Mouse (Mus musculus): ENCODE measurements around the gene Hao2. TPM values are rescaled to one million over a fixed set of nuclear protein-coding genes. Genes with fewer than 3 reads are reported as not detected.

Gene Hao2
- polyA plus RNA-seq, 1 experiment from 2014 or later, result not detected

- H3K9ac ChIP-seq (replicated peaks; ENCODE audit: low read length), result no peak overlapping the region
- no peaks in the 10 kb centered on the region for H3K4me1 ChIP-seq (ENCODE audit: control insufficient read depth, insufficient read depth, low read length)
- H3K9me3 ChIP-seq (ENCODE audit: control insufficient read depth, low read length), result no peaks in the 10 kb centered on the region
- ATAC-seq (ENCODE audit: low FRiP score, low TSS enrichment) (no peak), DNase-seq (no peak)
- H3K27ac ChIP-seq (replicated peaks; ENCODE audit: low read depth, low read length), result no peak overlapping the region
- H3K36me3 ChIP-seq (ENCODE audit: control insufficient read depth, insufficient read depth, low read length), result no peaks in the 10 kb centered on the region
- H3K4me2 ChIP-seq (ENCODE audit: low read length), result no peak overlapping the region
- no peak overlapping the region for H3K4me3 ChIP-seq (replicated peaks; ENCODE audit: low read depth, low read length)
- no peaks in the 10 kb centered on the region for H3K27me3 ChIP-seq (ENCODE audit: control insufficient read depth, insufficient read depth, low read length)
- 88% methylated on average over 3 of the region's 3 CpGs for WGBS
Measured at GRCm38 (mm10) chr3:98853051-98853450, 40.0 kb downstream of the Hao2 start.

- Histone ChIP-seq H3K36me3 (ENCODE audit: control insufficient read depth, insufficient read depth, low read length) (no peaks in the 10 kb centered on the region), H3K27me3 (ENCODE audit: control insufficient read depth, insufficient read depth, low read length) (no peaks in the 10 kb centered on the region), H3K9me3 (ENCODE audit: control insufficient read depth, low read length) (no peaks in the 10 kb centered on the region), H3K9ac (replicated peaks; ENCODE audit: low read length) (no peak overlapping the region), H3K4me1 (ENCODE audit: control insufficient read depth, insufficient read depth, low read length) (no peaks in the 10 kb centered on the region), H3K4me2 (ENCODE audit: low read length) (no peak overlapping the region), H3K4me3 (replicated peaks; ENCODE audit: low read depth, low read length) (no peak overlapping the region), H3K27ac (replicated peaks; ENCODE audit: low read depth, low read length) (no peak overlapping the region)
- 86% methylated on average over 6 of the region's 6 CpGs for WGBS
- DNase-seq (no peak), ATAC-seq (ENCODE audit: low FRiP score, low TSS enrichment) (no peak)
Measured at GRCm38 (mm10) chr3:98852631-98853030, 40.4 kb downstream of the Hao2 start.

GRCm38 (mm10) chr3:98851853-98852252 is 41.2 kb downstream of the Hao2 start:
- Histone ChIP-seq H3K4me3 (replicated peaks; ENCODE audit: low read depth, low read length) (no peak overlapping the region), H3K4me2 (ENCODE audit: low read length) (no peak overlapping the region), H3K27me3 (ENCODE audit: control insufficient read depth, insufficient read depth, low read length) (no peaks in the 10 kb centered on the region), H3K27ac (replicated peaks; ENCODE audit: low read depth, low read length) (no peak overlapping the region), H3K4me1 (ENCODE audit: control insufficient read depth, insufficient read depth, low read length) (no peaks in the 10 kb centered on the region), H3K9me3 (ENCODE audit: control insufficient read depth, low read length) (no peaks in the 10 kb centered on the region), H3K9ac (replicated peaks; ENCODE audit: low read length) (no peak overlapping the region), H3K36me3 (ENCODE audit: control insufficient read depth, insufficient read depth, low read length) (no peaks in the 10 kb centered on the region)
- 77% methylated on average over 2 of the region's 2 CpGs for WGBS
- no peak for DNase-seq
- no peak for ATAC-seq (ENCODE audit: low FRiP score, low TSS enrichment)

GRCm38 (mm10) chr3:98850262-98850661 is 42.8 kb downstream of the Hao2 start:
- DNase-seq (no peak), ATAC-seq (ENCODE audit: low FRiP score, low TSS enrichment) (no peak)
- H3K27me3 ChIP-seq (ENCODE audit: control insufficient read depth, insufficient read depth, low read length), result no peaks in the 10 kb centered on the region
- no peak overlapping the region for H3K27ac ChIP-seq (replicated peaks; ENCODE audit: low read depth, low read length)
- H3K4me1 ChIP-seq (ENCODE audit: control insufficient read depth, insufficient read depth, low read length), result no peaks in the 10 kb centered on the region
- H3K4me3 ChIP-seq (replicated peaks; ENCODE audit: low read depth, low read length), result no peak overlapping the region
- H3K9me3 ChIP-seq (ENCODE audit: control insufficient read depth, low read length), result no peaks in the 10 kb centered on the region
- H3K4me2 ChIP-seq (ENCODE audit: low read length), result no peak overlapping the region
- 81% methylated on average over 5 of the region's 5 CpGs for WGBS
- no peaks in the 10 kb centered on the region for H3K36me3 ChIP-seq (ENCODE audit: control insufficient read depth, insufficient read depth, low read length)
- no peak overlapping the region for H3K9ac ChIP-seq (replicated peaks; ENCODE audit: low read length)

GRCm38 (mm10) chr3:98848898-98849297 is 44.1 kb downstream of the Hao2 start:
- no peak overlapping the region for H3K4me2 ChIP-seq (ENCODE audit: low read length)
- no peaks in the 10 kb centered on the region for H3K4me1 ChIP-seq (ENCODE audit: control insufficient read depth, insufficient read depth, low read length)
- DNase-seq, result no peak
- 95% methylated on average over 1 of the region's 1 CpGs for WGBS
- no peak overlapping the region for H3K4me3 ChIP-seq (replicated peaks; ENCODE audit: low read depth, low read length)
- H3K9ac ChIP-seq (replicated peaks; ENCODE audit: low read length), result no peak overlapping the region
- H3K27me3 ChIP-seq (ENCODE audit: control insufficient read depth, insufficient read depth, low read length), result no peaks in the 10 kb centered on the region
- no peak for ATAC-seq (ENCODE audit: low FRiP score, low TSS enrichment)
- no peaks in the 10 kb centered on the region for H3K36me3 ChIP-seq (ENCODE audit: control insufficient read depth, insufficient read depth, low read length)
- H3K9me3 ChIP-seq (ENCODE audit: control insufficient read depth, low read length), result no peaks in the 10 kb centered on the region
- no peak overlapping the region for H3K27ac ChIP-seq (replicated peaks; ENCODE audit: low read depth, low read length)

Other genes with a start within 250 kb of the Hao2 start
- gene Hsd3b2, start 168.7 kb downstream of the Hao2 start, polyA plus RNA-seq (2014; fragmentation: Nextera tagmentation; extraction: Ambion mirVana), result not detected in 2 replicates
- 0.45 and 0.57 TPM in 2 replicates for gene Hsd3b3, start 130.1 kb downstream of the Hao2 start, polyA plus RNA-seq (2014; fragmentation: Nextera tagmentation; extraction: Ambion mirVana)
- gene Hsd3b6, start 78.8 kb downstream of the Hao2 start, polyA plus RNA-seq (2014; fragmentation: Nextera tagmentation; extraction: Ambion mirVana), result 0.78 and 1.4 TPM in 2 replicates
- 0.29 TPM in 1 of 2 replicates, not detected in the other for gene Hsd3b1, start 33.4 kb downstream of the Hao2 start, polyA plus RNA-seq (2014; fragmentation: Nextera tagmentation; extraction: Ambion mirVana)
- 2.9 and 6.3 TPM in 2 replicates for gene Wars2, start 247.8 kb upstream of the Hao2 start, polyA plus RNA-seq (2014; fragmentation: Nextera tagmentation; extraction: Ambion mirVana)